Mouse (Mus musculus) heart, postnatal 25 days (tissue): ENCODE data around the gene Col4a2. TPM values are rescaled to one million over a fixed set of nuclear protein-coding genes. Genes with fewer than 3 reads are reported as not detected.
A peak's percentile ranks its signal among the peaks of the same experiment; 100 is the strongest.

Source experiments
- DNase-seq: peaks from one replicate; pipeline ENCODE4 v3.0.0; 2022; ENCODE audit warnings: low spot score
- intact Hi-C: fragments of 180-260 bp; cut with DNase I; formaldehyde crosslinking; loops from one replicate; pipeline ENCODE4 v1.15.1; 2025
- total RNA-seq, 2 experiments: library from RNA; stranded (reverse); gene quantifications; 2 replicates each; pipeline ENCODE4 v1.2.3; 2021

Col4a2 gene
- total RNA-seq, 2 experiments from 2014 or later = 292 to 338 TPM

- no peak for DNase-seq
- intact Hi-C loops = no loop called here
These were observed 22.1 kb upstream of the Col4a2 start for GRCm38 (mm10) chr8:11290533-11290932.

- DNase-seq = no peak
- intact Hi-C loops = no loop called here
These were observed 20.0 kb upstream of the Col4a2 start for GRCm38 (mm10) chr8:11292611-11293010.

- intact Hi-C loops = loop anchor here (5.0 kb wide), 1 partner anchor 34 kb away; no protein-coding TSS in a partner anchor
- DNase-seq = no peak
These were observed 16.2 kb upstream of the Col4a2 start for GRCm38 (mm10) chr8:11296282-11296943.

GRCm38 (mm10) chr8:11297141-11297838 is 15.3 kb upstream of the Col4a2 start:
- DNase-seq = peak; percentile 70
- intact Hi-C loops = loop anchor here (5.0 kb wide), 1 partner anchor 35 kb away; no protein-coding TSS in a partner anchor

GRCm38 (mm10) chr8:11298531-11299316 is 13.9 kb upstream of the Col4a2 start:
- no peak for DNase-seq
- intact Hi-C loops = loop anchor here (5.0 kb wide), 1 partner anchor 36 kb away; no protein-coding TSS in a partner anchor

- intact Hi-C loops = loop anchor here (5.0 kb wide), 1 partner anchor 37 kb away; no protein-coding TSS in a partner anchor
- no peak for DNase-seq
These were observed 13.3 kb upstream of the Col4a2 start for GRCm38 (mm10) chr8:11299317-11299602.

GRCm38 (mm10) chr8:11300436-11300835 is 12.2 kb upstream of the Col4a2 start:
- no peak for DNase-seq
- intact Hi-C loops = no loop called here

GRCm38 (mm10) chr8:11304027-11304601 is 8.5 kb upstream of the Col4a2 start:
- no peak for DNase-seq
- intact Hi-C loops = no loop called here

GRCm38 (mm10) chr8:11305539-11305938 is 7.1 kb upstream of the Col4a2 start:
- intact Hi-C loops = no loop called here
- DNase-seq = no peak

- DNase-seq = no peak
- intact Hi-C loops = no loop called here
These were observed 5.2 kb upstream of the Col4a2 start for GRCm38 (mm10) chr8:11307451-11307850.

GRCm38 (mm10) chr8:11308570-11308998 is 4.0 kb upstream of the Col4a2 start:
- no peak for DNase-seq
- intact Hi-C loops = no loop called here

- intact Hi-C loops = no loop called here
- DNase-seq = no peak
These were observed 3.4 kb upstream of the Col4a2 start for GRCm38 (mm10) chr8:11309226-11309625.

- intact Hi-C loops = loop anchor here (10.0 kb wide), 1 partner anchor 245 kb away; the partner anchor contains the start of genes Cars2 and Ing1
These were observed 2.6 kb upstream of the Col4a2 start for GRCm38 (mm10) chr8:11310049-11310448.

GRCm38 (mm10) chr8:11311681-11312348 is 790 bp upstream of the Col4a2 start:
- intact Hi-C loops = loop anchor here (2.0 to 10.0 kb wide), 2 partner anchors 59 to 243 kb away; partner anchors contain the start of genes Cars2 and Ing1
- peak; percentile 66 for DNase-seq

More at GRCm38 (mm10) chr8:11310049-11310448, 2.6 kb upstream of the Col4a2 start:
- no peak for DNase-seq

- intact Hi-C loops = loop anchor here (1.0 to 10.0 kb wide), 4 partner anchors 33 to 241 kb away; partner anchors contain the start of genes Cars2 and Ing1
- no peak for DNase-seq
These were observed 839 bp downstream of the Col4a2 start for GRCm38 (mm10) chr8:11313176-11314111.

GRCm38 (mm10) chr8:11314613-11315012 is 2.0 kb downstream of the Col4a2 start:
- intact Hi-C loops = loop anchor here (2.0 to 10.0 kb wide), 3 partner anchors 34 to 240 kb away; partner anchors contain the start of genes Cars2 and Ing1

GRCm38 (mm10) chr8:11315179-11315943 is 2.8 kb downstream of the Col4a2 start:
- no peak for DNase-seq
- intact Hi-C loops = loop anchor here (2.0 to 10.0 kb wide), 3 partner anchors 35 to 239 kb away; partner anchors contain the start of genes Cars2 and Ing1

More at GRCm38 (mm10) chr8:11314613-11315012, 2.0 kb downstream of the Col4a2 start:
- DNase-seq = no peak
